Mouse (Mus musculus) embryonic facial prominence, embryonic 12.5 days (tissue): ENCODE data around the gene Nedd4. TPM values are rescaled to one million over a fixed set of nuclear protein-coding genes. Genes with fewer than 3 reads are reported as not detected.

Source experiments
- ATAC-seq: fragments of 200-750 bp; cut with Nextera tagmentation; 2 replicates; pipeline ENCODE4 v1.8.0; 2017; ENCODE audit not compliant: insufficient number of reproducible peaks, insufficient read depth, low FRiP score, low TSS enrichment
- H3K27ac ChIP-seq: fragments of 300-500 bp; sonication (generic); 2 replicates; pipeline ENCODE4 v1.5.1; 2016; ENCODE audit warnings: mild to moderate bottlenecking
- H3K27me3 ChIP-seq: fragments of 300-500 bp; sonication (generic); 2 replicates; pipeline ENCODE4 v1.6.1; 2016; ENCODE audit warnings: mild to moderate bottlenecking, moderate library complexity
- H3K36me3 ChIP-seq: fragments of 300-500 bp; sonication (generic); 2 replicates; pipeline ENCODE4 v1.6.1; 2016; ENCODE audit warnings: mild to moderate bottlenecking
- H3K4me1 ChIP-seq: fragments of 300-500 bp; sonication (generic); 2 replicates; pipeline ENCODE4 v1.6.1; 2016
- H3K4me2 ChIP-seq: fragments of 300-500 bp; sonication (generic); replicated peaks from 2 replicates; pipeline ENCODE4 v1.6.1; 2016; ENCODE audit warnings: mild to moderate bottlenecking, moderate library complexity
- H3K4me3 ChIP-seq: fragments of 300-500 bp; sonication (generic); 2 replicates; pipeline ENCODE4 v1.5.1; 2016; ENCODE audit warnings: mild to moderate bottlenecking
- H3K9ac ChIP-seq: fragments of 300-500 bp; sonication (generic); 2 replicates; pipeline ENCODE4 v1.6.1; 2016; ENCODE audit warnings: mild to moderate bottlenecking, moderate library complexity
- H3K9me3 ChIP-seq: fragments of 300-500 bp; sonication (generic); 2 replicates; pipeline ENCODE4 v1.6.1; 2016; ENCODE audit warnings: mild to moderate bottlenecking, moderate library complexity
- WGBS: fragments of 180-500 bp; shearing (Covaris S2); methylation state at CpG from one replicate; pipeline ENCODE4 v1.1.7; 2016; 5-methylcytosine and 5-hydroxymethylcytosine counted together
- polyA plus RNA-seq: library from polyadenylated mRNA; unstranded; fragments of >200 nt; fragmentation: Nextera tagmentation; extraction: Ambion mirVana; gene quantifications from 2 replicates; pipeline ENCODE4 v1.2.1, GENCODE M21; 2016

Gene Nedd4
- polyA plus RNA-seq, 1 experiment from 2014 or later = 756 TPM

GRCm38 (mm10) chr9:72703142-72703541 lies 41.0 kb downstream of the Nedd4 start:
- Histone ChIP-seq H3K4me2 (no peak overlapping the region), H3K27ac (no peak overlapping the region), H3K36me3 (peaks cover 91% of the 10 kb centered on the region), H3K27me3 (no peaks in the 10 kb centered on the region), H3K9ac (no peak overlapping the region), H3K4me3 (no peak overlapping the region), H3K9me3 (no peaks in the 10 kb centered on the region), H3K4me1 (0 out of 2 replicates have a peak, but pooled peaks cover 12% of the 10 kb centered on the region)
- WGBS = 93% methylated on average over 4 of the region's 4 CpGs
- no peak for ATAC-seq

GRCm38 (mm10) chr9:72703754-72704153 lies 41.6 kb downstream of the Nedd4 start:
- peaks cover 90% of the 10 kb centered on the region for H3K36me3 ChIP-seq
- no peak for ATAC-seq
- WGBS = 85% methylated on average over 6 of the region's 6 CpGs

GRCm38 (mm10) chr9:72705270-72705669 lies 43.1 kb downstream of the Nedd4 start:
- H3K9ac ChIP-seq = no peak overlapping the region
- H3K36me3 ChIP-seq = peaks cover 89% of the 10 kb centered on the region
- no peak overlapping the region for H3K4me2 ChIP-seq
- no peaks in the 10 kb centered on the region for H3K9me3 ChIP-seq
- no peak for ATAC-seq
- 96% methylated on average over 2 of the region's 2 CpGs for WGBS
- no peaks in the 10 kb centered on the region for H3K4me1 ChIP-seq
- no peak overlapping the region for H3K27ac ChIP-seq
- H3K27me3 ChIP-seq = no peaks in the 10 kb centered on the region
- H3K4me3 ChIP-seq = no peak overlapping the region

More at GRCm38 (mm10) chr9:72703754-72704153, 41.6 kb downstream of the Nedd4 start:
- Histone ChIP-seq H3K4me1 (0 out of 2 replicates have a peak, but pooled peaks cover 6% of the 10 kb centered on the region), H3K27ac (no peak overlapping the region), H3K4me2 (no peak overlapping the region), H3K27me3 (no peaks in the 10 kb centered on the region), H3K9ac (no peak overlapping the region), H3K9me3 (no peaks in the 10 kb centered on the region), H3K4me3 (no peak overlapping the region)

- H3K9ac ChIP-seq = no peak overlapping the region
- H3K4me2 ChIP-seq = no peak overlapping the region
- peaks cover 86% of the 10 kb centered on the region for H3K36me3 ChIP-seq
- no peak for ATAC-seq
- 84% methylated on average over 2 of the region's 2 CpGs for WGBS
- no peaks in the 10 kb centered on the region for H3K27me3 ChIP-seq
- no peaks in the 10 kb centered on the region for H3K9me3 ChIP-seq
- H3K4me3 ChIP-seq = no peak overlapping the region
- no peak overlapping the region for H3K27ac ChIP-seq
- H3K4me1 ChIP-seq = no peaks in the 10 kb centered on the region
Measured at GRCm38 (mm10) chr9:72707999-72708398, 45.9 kb downstream of the Nedd4 start.

- whole genome bisulfite sequencing = 91% methylated on average over 5 of the region's 5 CpGs
- Histone ChIP-seq H3K27ac (no peak overlapping the region), H3K36me3 (peaks cover 84% of the 10 kb centered on the region), H3K4me3 (no peak overlapping the region), H3K9me3 (no peaks in the 10 kb centered on the region), H3K27me3 (no peaks in the 10 kb centered on the region), H3K4me2 (no peak overlapping the region), H3K9ac (no peak overlapping the region), H3K4me1 (no peaks in the 10 kb centered on the region)
- no peak for ATAC-seq
Measured at GRCm38 (mm10) chr9:72708690-72709089, 46.5 kb downstream of the Nedd4 start.

- WGBS = 61% methylated on average over 5 of the region's 5 CpGs
- peaks cover 83% of the 10 kb centered on the region for H3K36me3 ChIP-seq
Measured at GRCm38 (mm10) chr9:72710060-72710459, 47.9 kb downstream of the Nedd4 start.

GRCm38 (mm10) chr9:72714945-72715344 lies 52.8 kb downstream of the Nedd4 start:
- no peak overlapping the region for H3K4me3 ChIP-seq
- no peaks in the 10 kb centered on the region for H3K9me3 ChIP-seq
- no peak overlapping the region for H3K4me2 ChIP-seq
- H3K27me3 ChIP-seq = no peaks in the 10 kb centered on the region
- WGBS = 92% methylated on average over 4 of the region's 4 CpGs
- no peaks in the 10 kb centered on the region for H3K4me1 ChIP-seq
- H3K36me3 ChIP-seq = peaks cover 86% of the 10 kb centered on the region
- no peak overlapping the region for H3K27ac ChIP-seq
- no peak overlapping the region for H3K9ac ChIP-seq
- no peak for ATAC-seq

More at GRCm38 (mm10) chr9:72710060-72710459, 47.9 kb downstream of the Nedd4 start:
- no peak overlapping the region for H3K9ac ChIP-seq
- H3K4me3 ChIP-seq = no peak overlapping the region
- ATAC-seq = 0 out of 2 replicates have a peak, but pooled peaks have one; percentile 56
- H3K27ac ChIP-seq = no peak overlapping the region
- no peak overlapping the region for H3K4me2 ChIP-seq
- no peaks in the 10 kb centered on the region for H3K4me1 ChIP-seq
- H3K9me3 ChIP-seq = no peaks in the 10 kb centered on the region
- H3K27me3 ChIP-seq = no peaks in the 10 kb centered on the region

GRCm38 (mm10) chr9:72716200-72716599 lies 54.1 kb downstream of the Nedd4 start:
- WGBS = 87% methylated on average over 7 of the region's 7 CpGs
- Histone ChIP-seq H3K36me3 (peaks cover 88% of the 10 kb centered on the region), H3K9ac (no peak overlapping the region), H3K4me1 (no peaks in the 10 kb centered on the region), H3K4me2 (no peak overlapping the region), H3K9me3 (no peaks in the 10 kb centered on the region), H3K4me3 (no peak overlapping the region), H3K27me3 (no peaks in the 10 kb centered on the region), H3K27ac (no peak overlapping the region)
- ATAC-seq = no peak

GRCm38 (mm10) chr9:72719143-72719542 lies 57.0 kb downstream of the Nedd4 start:
- Histone ChIP-seq H3K9me3 (no peaks in the 10 kb centered on the region), H3K4me1 (no peaks in the 10 kb centered on the region), H3K27ac (no peak overlapping the region), H3K4me3 (no peak overlapping the region), H3K9ac (no peak overlapping the region), H3K4me2 (no peak overlapping the region), H3K36me3 (peaks cover 88% of the 10 kb centered on the region), H3K27me3 (no peaks in the 10 kb centered on the region)
- 93% methylated on average over 4 of the region's 4 CpGs for WGBS
- ATAC-seq = no peak

- peaks cover 92% of the 10 kb centered on the region for H3K36me3 ChIP-seq
- no peaks in the 10 kb centered on the region for H3K27me3 ChIP-seq
- H3K9me3 ChIP-seq = no peaks in the 10 kb centered on the region
- no peaks in the 10 kb centered on the region for H3K4me1 ChIP-seq
- no peak overlapping the region for H3K4me3 ChIP-seq
- WGBS = 91% methylated on average over 14 of the region's 14 CpGs
- H3K27ac ChIP-seq = no peak overlapping the region
- H3K9ac ChIP-seq = no peak overlapping the region
- no peak for ATAC-seq
- no peak overlapping the region for H3K4me2 ChIP-seq
Measured at GRCm38 (mm10) chr9:72721221-72721620, 59.1 kb downstream of the Nedd4 start.

GRCm38 (mm10) chr9:72722622-72723021 lies 60.5 kb downstream of the Nedd4 start:
- H3K36me3 ChIP-seq = peaks cover 92% of the 10 kb centered on the region
- H3K4me2 ChIP-seq = no peak overlapping the region
- no peak for ATAC-seq

GRCm38 (mm10) chr9:72724491-72725221 lies 62.5 kb downstream of the Nedd4 start:
- Histone ChIP-seq H3K9ac (no peak overlapping the region), H3K36me3 (peaks cover 88% of the 10 kb centered on the region), H3K4me1 (no peaks in the 10 kb centered on the region), H3K4me2 (no peak overlapping the region), H3K27me3 (no peaks in the 10 kb centered on the region), H3K9me3 (no peaks in the 10 kb centered on the region), H3K27ac (no peak overlapping the region), H3K4me3 (no peak overlapping the region)
- 81% methylated on average over 8 of the region's 8 CpGs for WGBS
- no peak for ATAC-seq

More at GRCm38 (mm10) chr9:72722622-72723021, 60.5 kb downstream of the Nedd4 start:
- no peak overlapping the region for H3K27ac ChIP-seq
- H3K9me3 ChIP-seq = no peaks in the 10 kb centered on the region
- no peak overlapping the region for H3K4me3 ChIP-seq
- H3K27me3 ChIP-seq = no peaks in the 10 kb centered on the region
- H3K4me1 ChIP-seq = no peaks in the 10 kb centered on the region
- WGBS = 96% methylated on average over 3 of the region's 3 CpGs
- H3K9ac ChIP-seq = no peak overlapping the region
